Mouse (Mus musculus) kidney, embryonic 15.5 days (tissue): Measurements from ENCODE around the gene Cbx7. TPM values are rescaled to one million over a fixed set of nuclear protein-coding genes. Genes with fewer than 3 reads are reported as not detected.

Experiments used
- ATAC-seq: fragments of 200-750 bp; cut with Nextera tagmentation; replicated peaks from 2 replicates; pipeline ENCODE4 v1.8.0; 2017; ENCODE audit warnings: moderate TSS enrichment; ENCODE audit not compliant: low FRiP score
- H3K27ac ChIP-seq: fragments of 300-500 bp; sonication (generic); 2 replicates; pipeline ENCODE4 v1.5.1; 2015; ENCODE audit warnings: mild to moderate bottlenecking, inconsistent platforms
- H3K27me3 ChIP-seq: fragments of 300-500 bp; sonication (generic); 2 replicates; pipeline ENCODE4 v1.6.1; 2015; ENCODE audit warnings: inconsistent platforms
- H3K36me3 ChIP-seq: fragments of 300-500 bp; sonication (generic); 2 replicates; pipeline ENCODE4 v1.6.1; 2015; ENCODE audit warnings: inconsistent platforms
- H3K4me1 ChIP-seq: fragments of 300-500 bp; sonication (generic); 2 replicates; pipeline ENCODE4 v1.6.1; 2015; ENCODE audit warnings: inconsistent platforms
- H3K4me2 ChIP-seq: fragments of 300-500 bp; sonication (generic); 2 replicates; pipeline ENCODE4 v1.6.1; 2015; ENCODE audit warnings: moderate library complexity, mild to moderate bottlenecking, inconsistent platforms
- H3K4me3 ChIP-seq: fragments of 300-500 bp; sonication (generic); replicated peaks from 2 replicates; pipeline ENCODE4 v1.5.1; 2015; ENCODE audit warnings: mild to moderate bottlenecking, inconsistent platforms
- H3K9ac ChIP-seq: fragments of 300-500 bp; sonication (generic); 2 replicates; pipeline ENCODE4 v1.6.1; 2015; ENCODE audit warnings: mild to moderate bottlenecking, inconsistent platforms
- H3K9me3 ChIP-seq: fragments of 300-500 bp; sonication (generic); replicated peaks from 2 replicates; pipeline ENCODE4 v1.6.1; 2016; ENCODE audit warnings: inconsistent platforms
- WGBS: fragments of 180-500 bp; shearing (Covaris S2); methylation state at CpG from one replicate; pipeline ENCODE4 v1.1.7; 2015; ENCODE audit warnings: mixed read lengths; 5-methylcytosine and 5-hydroxymethylcytosine counted together
- polyA plus RNA-seq: library from polyadenylated mRNA; unstranded; fragments of >200 nt; fragmentation: Nextera tagmentation; extraction: Ambion mirVana; gene quantifications from 2 replicates; pipeline ENCODE4 v1.2.1, GENCODE M21; 2015

Cbx7 gene
- polyA plus RNA-seq, 1 experiment from 2014 or later = 2.9 TPM

- Histone ChIP-seq H3K9ac (no peak overlapping the region), H3K4me2 (no peak overlapping the region), H3K27ac (no peak overlapping the region), H3K27me3 (no peaks in the 10 kb centered on the region), H3K36me3 (peaks cover 20% of the 10 kb centered on the region), H3K4me1 (no peaks in the 10 kb centered on the region), H3K9me3 (no peaks in the 10 kb centered on the region), H3K4me3 (no peak overlapping the region)
- 57% methylated on average over 3 of the region's 3 CpGs for WGBS
- ATAC-seq = no peak
Observed at GRCm38 (mm10) chr15:79997988-79998387, 27.1 kb upstream of the Cbx7 start.

GRCm38 (mm10) chr15:79996781-79997180 lies 25.9 kb upstream of the Cbx7 start:
- no peak overlapping the region for H3K4me3 ChIP-seq
- 90% methylated on average over 11 of the region's 11 CpGs for WGBS
- no peak overlapping the region for H3K4me2 ChIP-seq
- H3K27ac ChIP-seq = no peak overlapping the region
- ATAC-seq = no peak
- peaks cover 17% of the 10 kb centered on the region for H3K36me3 ChIP-seq
- no peaks in the 10 kb centered on the region for H3K4me1 ChIP-seq
- H3K27me3 ChIP-seq = no peaks in the 10 kb centered on the region
- H3K9me3 ChIP-seq = no peaks in the 10 kb centered on the region
- no peak overlapping the region for H3K9ac ChIP-seq

- Histone ChIP-seq H3K36me3 (peaks cover 17% of the 10 kb centered on the region), H3K4me3 (no peak overlapping the region), H3K4me2 (no peak overlapping the region), H3K27me3 (no peaks in the 10 kb centered on the region), H3K27ac (no peak overlapping the region), H3K9ac (no peak overlapping the region), H3K9me3 (no peaks in the 10 kb centered on the region), H3K4me1 (no peaks in the 10 kb centered on the region)
- no peak for ATAC-seq
- WGBS = 94% methylated on average over 7 of the region's 7 CpGs
Observed at GRCm38 (mm10) chr15:79995552-79995951, 24.6 kb upstream of the Cbx7 start.

DNA sequence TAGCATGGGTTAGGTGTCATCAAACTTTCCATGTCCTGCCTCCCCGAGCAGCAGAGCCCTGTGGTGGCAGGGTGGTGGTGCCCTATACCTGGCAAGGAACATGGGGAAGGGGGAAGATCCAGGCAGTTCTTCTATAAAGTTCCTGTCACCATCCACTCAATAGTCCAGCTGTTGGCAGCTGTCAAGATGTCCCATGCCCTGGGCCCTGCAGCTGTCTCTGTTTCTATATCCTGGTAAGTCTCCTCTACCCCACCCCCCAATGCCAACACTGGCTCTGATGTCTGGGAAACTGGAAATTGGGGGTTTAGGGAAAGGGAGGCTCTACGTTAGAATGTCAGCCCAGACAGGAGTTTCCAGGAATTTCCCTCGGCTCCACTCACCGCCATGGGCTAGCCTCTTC lies 23.6 kb upstream of the Cbx7 start:
- Histone ChIP-seq H3K36me3 (peaks cover 17% of the 10 kb centered on the region), H3K4me3 (no peak overlapping the region), H3K4me2 (no peak overlapping the region), H3K4me1 (no peaks in the 10 kb centered on the region), H3K9ac (no peak overlapping the region), H3K9me3 (no peaks in the 10 kb centered on the region), H3K27ac (no peak overlapping the region), H3K27me3 (no peaks in the 10 kb centered on the region)
- no peak for ATAC-seq
- WGBS = 71% methylated on average over 4 of the region's 4 CpGs

GRCm38 (mm10) chr15:79986182-79986581 lies 15.3 kb upstream of the Cbx7 start:
- Histone ChIP-seq H3K27ac (no peak overlapping the region), H3K4me2 (no peak overlapping the region), H3K36me3 (no peaks in the 10 kb centered on the region), H3K4me3 (no peak overlapping the region), H3K4me1 (0 out of 2 replicates have a peak, but pooled peaks cover 2% of the 10 kb centered on the region), H3K27me3 (no peaks in the 10 kb centered on the region), H3K9ac (no peak overlapping the region), H3K9me3 (no peaks in the 10 kb centered on the region)
- ATAC-seq = no peak
- 72% methylated on average over 8 of the region's 8 CpGs for WGBS

DNA sequence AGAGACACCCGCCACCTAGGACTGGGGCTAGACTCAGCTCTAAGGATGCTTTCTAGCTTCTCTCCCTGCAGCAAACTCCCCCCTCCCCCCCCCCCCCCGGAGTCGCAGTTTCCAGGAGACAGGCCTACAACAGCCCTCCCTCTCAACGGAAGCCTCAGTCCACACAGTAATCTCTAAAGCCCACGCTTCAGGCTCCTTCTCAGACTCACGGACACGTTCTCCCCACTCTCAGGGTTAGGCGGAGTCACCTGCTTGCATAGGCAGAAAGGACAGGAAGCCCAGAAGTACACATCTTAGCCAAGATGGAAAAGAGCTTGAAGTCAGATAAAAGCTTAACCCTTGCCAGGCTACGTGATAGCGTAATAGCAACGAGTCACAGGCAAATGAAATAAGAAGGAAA lies 14.6 kb upstream of the Cbx7 start:
- Histone ChIP-seq H3K9me3 (no peaks in the 10 kb centered on the region), H3K4me1 (0 out of 2 replicates have a peak, but pooled peaks cover 5% of the 10 kb centered on the region), H3K36me3 (no peaks in the 10 kb centered on the region), H3K27me3 (no peaks in the 10 kb centered on the region), H3K4me3 (no peak overlapping the region), H3K4me2 (no peak overlapping the region), H3K27ac (no peak overlapping the region), H3K9ac (no peak overlapping the region)
- ATAC-seq = no peak
- WGBS = 69% methylated on average over 11 of the region's 11 CpGs

DNA sequence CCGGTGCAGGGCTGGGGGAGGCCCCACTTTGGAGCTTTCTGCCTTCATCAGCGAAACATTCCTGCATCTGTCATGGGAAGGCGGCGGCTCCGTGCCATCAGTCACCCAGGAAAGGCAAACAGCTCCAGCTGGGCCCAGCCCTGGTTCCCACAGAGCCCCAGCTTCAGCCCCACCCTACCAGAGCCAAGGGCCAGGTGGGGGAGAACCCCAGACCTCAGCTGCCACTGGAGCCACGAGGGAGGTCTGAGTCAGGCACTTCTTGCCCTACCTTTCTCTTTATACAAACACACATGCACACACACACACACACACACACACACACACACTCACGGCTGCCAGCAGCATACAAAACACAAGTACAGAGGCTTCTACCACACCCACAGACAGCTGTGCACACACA lies 13.2 kb upstream of the Cbx7 start:
- 48% methylated on average over 7 of the region's 7 CpGs for WGBS
- Histone ChIP-seq H3K4me2 (no peak overlapping the region), H3K27me3 (no peaks in the 10 kb centered on the region), H3K4me3 (no peak overlapping the region), H3K4me1 (0 out of 2 replicates have a peak, but pooled peaks cover 5% of the 10 kb centered on the region), H3K36me3 (no peaks in the 10 kb centered on the region), H3K9me3 (no peaks in the 10 kb centered on the region), H3K9ac (no peak overlapping the region), H3K27ac (no peak overlapping the region)
- ATAC-seq = peak; percentile 75; the same call in 1 of the 2 replicates

- Histone ChIP-seq H3K9me3 (no peaks in the 10 kb centered on the region), H3K27me3 (no peaks in the 10 kb centered on the region), H3K9ac (no peak overlapping the region), H3K4me3 (no peak overlapping the region), H3K36me3 (no peaks in the 10 kb centered on the region), H3K27ac (no peak overlapping the region), H3K4me2 (no peak overlapping the region), H3K4me1 (0 out of 2 replicates have a peak, but pooled peaks cover 5% of the 10 kb centered on the region)
- ATAC-seq = no peak
- WGBS = 65% methylated on average over 11 of the region's 11 CpGs
Observed at GRCm38 (mm10) chr15:79980716-79981115, 9.8 kb upstream of the Cbx7 start.

GRCm38 (mm10) chr15:79972186-79972585 lies 1.3 kb upstream of the Cbx7 start:
- no peak overlapping the region for H3K4me2 ChIP-seq
- H3K27me3 ChIP-seq = no peaks in the 10 kb centered on the region
- no peak overlapping the region for H3K27ac ChIP-seq
- no peak for ATAC-seq
- no peaks in the 10 kb centered on the region for H3K4me1 ChIP-seq
- no peak overlapping the region for H3K4me3 ChIP-seq
- no peak overlapping the region for H3K9ac ChIP-seq
- H3K36me3 ChIP-seq = no peaks in the 10 kb centered on the region
- WGBS = 98% methylated on average over 11 of the region's 11 CpGs
- no peaks in the 10 kb centered on the region for H3K9me3 ChIP-seq

- Histone ChIP-seq H3K4me2 (no peak overlapping the region), H3K36me3 (no peaks in the 10 kb centered on the region), H3K4me1 (no peaks in the 10 kb centered on the region), H3K9ac (no peak overlapping the region), H3K27me3 (no peaks in the 10 kb centered on the region), H3K9me3 (peaks cover 3% of the 10 kb centered on the region; the same call in 1 of the 2 replicates), H3K27ac (no peak overlapping the region), H3K4me3 (no peak overlapping the region)
- ATAC-seq = no peak
- 96% methylated on average over 18 of the region's 18 CpGs for WGBS
Observed at GRCm38 (mm10) chr15:79970491-79970890, 428 bp downstream of the Cbx7 start.

GRCm38 (mm10) chr15:79967346-79967745 lies 3.6 kb downstream of the Cbx7 start:
- H3K4me3 ChIP-seq = no peak overlapping the region
- WGBS = 89% methylated on average over 6 of the region's 6 CpGs
- no peaks in the 10 kb centered on the region for H3K27me3 ChIP-seq
- H3K9ac ChIP-seq = no peak overlapping the region
- no peaks in the 10 kb centered on the region for H3K36me3 ChIP-seq
- H3K4me1 ChIP-seq = no peaks in the 10 kb centered on the region
- peaks cover 3% of the 10 kb centered on the region; the same call in 1 of the 2 replicates for H3K9me3 ChIP-seq
- no peak overlapping the region for H3K27ac ChIP-seq
- H3K4me2 ChIP-seq = no peak overlapping the region
- ATAC-seq = no peak

DNA sequence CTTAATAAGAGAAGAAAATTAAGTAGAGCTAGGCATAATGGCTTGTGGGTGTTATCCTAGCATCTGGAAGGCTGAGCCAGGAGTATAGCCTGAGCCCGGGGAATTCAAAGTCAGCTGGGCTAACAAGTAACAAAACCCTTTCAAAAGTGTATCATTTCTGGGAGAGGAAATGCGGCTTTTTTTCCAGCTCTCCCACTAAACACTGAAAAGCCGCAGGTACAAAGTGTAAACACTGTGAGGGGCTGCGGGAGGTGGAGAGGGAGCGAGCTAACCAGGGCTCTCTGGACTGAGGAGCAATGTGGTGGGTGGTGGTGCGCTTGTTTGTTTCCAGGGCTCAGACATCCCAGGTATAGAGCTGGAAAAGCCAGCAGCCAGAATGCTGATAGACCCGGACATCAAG lies 6.5 kb downstream of the Cbx7 start:
- H3K4me2 ChIP-seq = no peak overlapping the region
- 0 out of 2 replicates have a peak, but pooled peaks cover 2% of the 10 kb centered on the region for H3K4me1 ChIP-seq
- 95% methylated on average over 7 of the region's 7 CpGs for WGBS
- H3K27me3 ChIP-seq = no peaks in the 10 kb centered on the region
- no peak for ATAC-seq
- H3K27ac ChIP-seq = no peak overlapping the region
- peaks cover 3% of the 10 kb centered on the region; the same call in 1 of the 2 replicates for H3K9me3 ChIP-seq
- H3K36me3 ChIP-seq = no peaks in the 10 kb centered on the region
- no peak overlapping the region for H3K9ac ChIP-seq
- no peak overlapping the region for H3K4me3 ChIP-seq

GRCm38 (mm10) chr15:79962661-79963060 lies 8.3 kb downstream of the Cbx7 start:
- 81% methylated on average over 18 of the region's 18 CpGs for WGBS
- no peak overlapping the region for H3K27ac ChIP-seq
- no peak for ATAC-seq
- no peak overlapping the region for H3K4me3 ChIP-seq
- H3K27me3 ChIP-seq = no peaks in the 10 kb centered on the region
- 0 out of 2 replicates have a peak, but pooled peaks cover 2% of the 10 kb centered on the region for H3K4me1 ChIP-seq
- no peaks in the 10 kb centered on the region for H3K36me3 ChIP-seq
- no peak overlapping the region for H3K4me2 ChIP-seq
- no peak overlapping the region for H3K9ac ChIP-seq
- H3K9me3 ChIP-seq = peaks cover 3% of the 10 kb centered on the region; the same call in 1 of the 2 replicates
